Mouse (Mus musculus): Measurements from ENCODE around the gene Gm11567.
"Not testable (repeated sequence)": the region's sequence is repeated elsewhere in the genome, so short reads cannot be mapped to it uniquely, and the experiment has no call there.

Gm11567 gene

DNA sequence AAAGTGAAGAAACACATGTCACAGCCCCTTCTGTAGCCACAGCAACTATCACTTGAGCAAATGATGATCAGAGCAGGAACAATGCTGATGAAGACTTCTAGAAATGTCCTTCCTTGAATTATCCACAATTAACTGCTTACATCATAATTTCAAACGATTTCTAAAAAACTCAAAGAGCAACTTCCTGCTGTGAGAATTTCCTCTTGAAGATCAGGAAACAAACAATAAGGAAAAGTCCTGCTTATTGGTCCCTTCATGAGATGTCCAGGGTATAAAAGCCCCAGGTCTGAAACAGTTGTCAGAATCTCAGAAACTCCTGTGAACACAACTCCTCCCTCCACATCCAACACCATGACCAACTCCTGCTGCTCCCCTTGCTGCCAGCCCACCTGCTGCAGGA lies at the start of gene Gm11567:
TSS of gene Gm11567 (plus strand) at position 301 of the 400 bp plus-strand sequence.
- DNase-seq (ENCODE audit: low spot score in 2 of 2) = not testable (repeated sequence)

DNA sequence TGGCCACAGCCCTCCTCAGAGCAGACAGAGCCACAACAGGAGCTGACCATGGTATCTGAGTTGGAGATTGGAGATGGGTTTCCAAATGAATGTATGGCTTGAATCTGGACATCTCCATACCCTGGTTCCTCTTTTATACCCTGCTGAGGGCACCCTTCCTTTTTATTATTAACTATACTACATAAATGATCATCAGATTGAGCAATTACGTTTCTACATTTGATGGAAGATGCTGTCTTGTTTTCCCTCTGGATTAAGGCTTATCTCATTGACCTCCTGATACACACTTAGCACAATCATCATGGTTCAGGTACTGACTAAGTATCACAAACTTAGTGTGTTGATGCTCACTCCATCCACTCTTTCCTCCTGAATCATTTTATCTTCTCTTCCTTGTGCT lies 41.0 kb upstream of the Gm11567 start, which contains the start of gene 2300003K06Rik:
TSS of gene 2300003K06Rik (minus strand) at position 101 of the 400 bp plus-strand sequence.
- DNase-seq (ENCODE audit: low spot score in 2 of 2) = no peak

DNA sequence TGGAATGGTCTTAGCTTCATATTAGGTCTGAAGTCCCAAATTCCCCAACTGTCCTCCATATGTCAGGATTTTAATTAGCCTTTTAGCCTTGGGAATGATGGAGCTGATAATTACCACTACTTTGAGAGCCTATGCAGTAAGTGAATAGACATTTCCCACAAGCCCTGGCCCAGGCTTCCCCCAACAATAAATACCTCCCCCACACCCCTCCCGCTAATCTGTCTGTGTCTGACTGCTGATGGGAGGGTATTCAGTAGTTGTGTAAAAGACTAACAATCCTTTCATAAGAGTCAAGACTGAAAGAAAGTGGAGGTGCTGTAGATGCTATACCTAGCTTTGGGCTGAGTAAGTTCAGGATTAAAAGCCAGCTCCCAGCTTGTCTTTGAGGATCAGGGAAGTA lies 36.8 kb upstream of the Gm11567 start:
- DNase-seq (ENCODE audit: low spot score in 2 of 2) = no peak

DNA sequence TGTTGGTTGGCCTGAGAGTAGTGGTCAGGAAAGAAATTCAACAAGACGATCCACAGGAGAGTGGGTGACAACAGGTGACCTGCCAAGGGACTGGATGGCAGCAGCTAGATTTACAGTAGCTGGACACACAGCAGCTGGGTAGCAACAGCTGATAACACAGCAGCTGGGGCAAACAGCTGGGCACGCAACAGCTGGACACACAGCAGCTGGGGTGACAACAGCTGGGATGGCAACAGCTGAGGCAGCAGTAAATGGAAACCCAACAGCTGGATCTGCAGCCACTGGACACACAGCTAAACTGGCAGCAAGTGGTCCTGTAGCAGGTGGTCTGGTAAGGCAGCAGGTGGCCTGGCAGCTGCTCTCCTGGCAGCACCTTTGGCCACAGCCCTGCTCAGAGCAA lies 32.2 kb upstream of the Gm11567 start:
- DNase-seq (ENCODE audit: low spot score in 2 of 2) = no peak

DNA sequence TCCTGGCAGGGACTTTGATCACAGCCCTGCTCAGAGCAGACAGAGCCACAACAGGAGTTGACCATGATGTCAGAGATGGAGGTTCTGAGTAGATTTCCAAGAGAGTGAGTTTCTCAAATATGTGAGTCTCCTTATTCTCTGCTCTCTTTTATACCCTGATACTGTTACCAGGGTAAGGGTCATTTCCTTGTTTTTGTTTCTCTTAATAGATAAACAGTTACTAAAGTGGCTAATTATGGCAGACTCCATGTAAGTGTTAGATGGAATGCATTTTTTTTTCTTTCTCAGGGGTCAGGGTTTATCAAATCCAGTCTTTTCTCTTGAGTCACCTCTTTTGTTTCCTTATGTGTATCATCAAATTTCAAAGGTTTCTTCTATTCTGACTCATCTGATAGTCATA lies 27.5 kb upstream of the Gm11567 start, which contains the start of gene Krtap4-16:
TSS of gene Krtap4-16 (minus strand) at position 101 of the 400 bp plus-strand sequence.
- DNase-seq (ENCODE audit: low spot score in 2 of 2) = no peak

DNA sequence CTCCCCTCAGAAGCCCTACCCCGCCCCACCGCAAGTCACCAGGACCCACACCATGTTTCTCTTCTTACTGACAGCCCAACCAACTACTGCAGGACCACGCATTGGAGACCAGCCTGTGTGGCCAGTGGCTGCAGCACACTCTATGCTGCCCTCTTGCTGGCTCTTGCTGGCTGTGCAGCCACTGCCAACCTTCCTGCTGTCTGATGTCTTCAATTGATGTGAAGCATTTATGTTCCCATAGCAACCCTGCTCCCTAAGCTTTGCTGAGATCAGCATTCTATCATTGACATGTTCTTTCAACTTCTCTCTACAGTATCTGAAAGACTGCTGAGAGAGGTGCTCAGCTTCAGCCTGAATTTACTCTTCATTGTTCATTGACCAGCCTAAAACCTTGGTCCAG lies 24.9 kb upstream of the Gm11567 start:
- DNase-seq (ENCODE audit: low spot score in 2 of 2) = no peak

DNA sequence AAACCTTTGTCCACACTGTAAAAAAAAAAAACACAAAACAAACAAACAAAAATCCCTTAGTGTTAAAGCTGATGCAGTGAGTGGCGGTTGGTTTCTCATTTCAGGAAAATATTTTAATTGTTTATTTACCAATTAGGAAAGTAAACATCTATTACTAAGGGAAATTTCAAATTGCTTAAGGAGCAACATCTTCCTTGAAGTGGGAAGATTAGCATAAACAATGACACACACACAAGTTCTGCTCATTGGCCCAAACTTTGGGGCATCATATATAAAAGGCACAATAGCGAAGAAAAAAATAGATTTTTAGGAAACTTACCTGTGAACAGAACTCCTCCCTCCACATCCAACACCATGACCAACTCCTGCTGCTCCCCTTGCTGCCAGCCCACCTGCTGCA lies 21.4 kb upstream of the Gm11567 start, which contains the start of gene Gm11568:
TSS of gene Gm11568 (plus strand) at position 301 of the 400 bp plus-strand sequence.
- no peak for DNase-seq (ENCODE audit: low spot score in 2 of 2)

DNA sequence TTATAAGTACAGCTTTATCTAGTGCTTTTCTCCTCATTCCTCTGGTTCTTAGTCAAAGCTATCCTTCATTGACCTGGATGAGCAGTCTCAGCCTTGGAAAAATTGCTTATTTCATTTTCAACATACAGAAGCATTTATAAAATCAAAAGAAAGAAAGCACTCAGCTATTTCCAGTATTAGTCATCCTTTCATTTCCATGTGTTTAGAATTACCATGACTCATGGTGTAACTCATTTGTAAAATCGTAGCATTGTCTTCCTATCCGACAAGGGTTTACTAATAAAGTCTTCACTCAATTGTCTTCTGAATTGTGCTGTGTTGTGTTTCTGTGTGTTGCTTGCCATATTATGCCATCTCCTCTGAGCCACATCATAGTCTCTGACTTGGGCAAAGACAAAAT lies 20.2 kb upstream of the Gm11567 start:
- DNase-seq (ENCODE audit: low spot score in 2 of 2) = no peak

DNA sequence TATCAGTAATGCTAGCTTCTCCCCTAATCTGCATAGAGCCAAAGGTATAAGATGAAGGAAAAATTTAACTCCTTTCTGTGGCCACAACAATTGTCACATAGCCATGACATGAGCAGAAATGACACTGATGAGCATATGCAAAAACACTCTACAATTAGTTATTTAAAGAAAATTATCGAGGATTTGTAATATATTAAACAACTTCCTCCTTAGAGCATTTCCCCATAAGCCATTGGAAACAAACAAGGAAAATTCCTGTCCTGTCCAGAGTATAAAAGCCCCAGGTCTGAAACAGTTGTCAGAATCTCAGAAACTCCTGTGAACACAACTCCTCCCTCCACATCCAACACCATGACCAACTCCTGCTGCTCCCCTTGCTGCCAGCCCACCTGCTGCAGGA lies 14.8 kb upstream of the Gm11567 start, which contains the start of gene Gm11559:
TSS of gene Gm11559 (plus strand) at position 301 of the 400 bp plus-strand sequence.
- DNase-seq (ENCODE audit: low spot score in 2 of 2) = not testable (repeated sequence)

DNA sequence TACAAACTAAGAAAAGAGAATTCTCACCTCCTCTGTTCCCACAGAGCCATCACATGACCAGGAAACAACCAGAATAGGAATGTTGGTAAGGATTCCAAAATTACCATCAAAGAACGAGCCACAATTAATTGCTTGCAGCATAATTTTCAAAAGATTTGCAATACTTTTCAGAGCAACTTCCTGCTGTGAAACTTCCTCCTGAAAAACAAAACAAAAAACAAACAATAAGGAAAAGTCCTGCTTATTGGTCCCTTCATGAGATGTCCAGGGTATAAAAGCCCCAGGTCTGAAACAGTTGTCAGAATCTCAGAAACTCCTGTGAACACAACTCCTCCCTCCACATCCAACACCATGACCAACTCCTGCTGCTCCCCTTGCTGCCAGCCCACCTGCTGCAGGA lies 5.9 kb upstream of the Gm11567 start, which contains the start of gene Krtap9-1:
TSS of gene Krtap9-1 (plus strand) at position 301 of the 400 bp plus-strand sequence.
- not testable (repeated sequence) for DNase-seq (ENCODE audit: low spot score in 2 of 2)

DNA sequence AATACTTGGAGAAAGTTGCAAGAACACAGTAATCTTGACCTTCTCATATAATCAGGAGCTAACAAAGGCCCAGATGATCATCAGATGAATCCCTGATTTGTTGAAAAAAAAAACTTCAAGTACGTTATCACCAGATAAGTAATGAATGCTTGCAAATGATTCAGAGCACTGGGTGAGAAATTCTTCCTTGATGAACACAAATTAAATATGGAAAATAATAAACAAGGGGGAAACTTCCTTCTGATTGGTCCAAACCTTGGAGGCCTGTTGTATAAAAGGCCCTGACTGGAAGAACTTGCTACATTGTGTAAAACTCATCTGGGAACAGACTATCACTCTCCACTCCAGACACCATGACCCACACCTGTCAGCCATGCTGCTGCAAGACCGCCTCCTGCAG lies 28.6 kb downstream of the Gm11567 start, which contains the start of gene Krtap31-1:
TSS of gene Krtap31-1 (plus strand) at position 301 of the 400 bp plus-strand sequence.
- DNase-seq (ENCODE audit: low spot score in 2 of 2) = no peak

DNA sequence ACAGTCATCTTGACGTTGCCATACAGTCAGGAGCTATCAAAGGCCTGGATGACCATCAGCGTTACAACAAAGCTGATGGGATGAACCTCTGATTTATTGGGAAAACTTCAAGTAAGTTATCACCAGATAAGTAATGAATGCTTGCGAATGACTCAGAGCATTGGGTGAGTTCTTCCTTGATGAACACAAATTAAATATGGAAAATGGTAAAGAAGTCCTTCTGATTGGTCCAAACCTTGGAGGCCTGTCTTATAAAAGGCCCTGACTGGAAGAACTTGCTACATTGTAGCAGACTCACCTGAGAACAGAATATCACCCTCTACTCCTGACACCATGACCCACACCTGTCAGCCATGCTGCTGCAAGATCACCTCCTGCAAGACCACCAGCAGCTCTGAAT lies 35.5 kb downstream of the Gm11567 start, which contains the start of gene Gm11565:
TSS of gene Gm11565 (plus strand) at position 301 of the 400 bp plus-strand sequence.
- DNase-seq (ENCODE audit: low spot score in 2 of 2) = no peak

Measured in right cerebral cortex, postnatal 36 days (tissue).